Mouse (Mus musculus) stomach, embryonic 15.5 days (tissue): ENCODE results near the gene Nrn1l. TPM values are rescaled to one million over a fixed set of nuclear protein-coding genes. Genes with fewer than 3 reads are reported as not detected.
A peak's percentile ranks its signal among the peaks of the same experiment; 100 is the strongest.

Source experiments
- ATAC-seq: fragments of 200-750 bp; cut with Nextera tagmentation; 2 replicates; pipeline ENCODE4 v1.8.0; 2017; ENCODE audit warnings: low read depth, moderate number of reproducible peaks, moderate TSS enrichment; ENCODE audit not compliant: insufficient read depth, low FRiP score
- H3K27ac ChIP-seq: fragments of 300-500 bp; sonication (generic); 2 replicates; pipeline ENCODE4 v1.5.1; 2015; ENCODE audit warnings: mild to moderate bottlenecking, inconsistent platforms
- H3K27me3 ChIP-seq: fragments of 300-500 bp; sonication (generic); replicated peaks from 2 replicates; pipeline ENCODE4 v1.6.1; 2015; ENCODE audit warnings: inconsistent platforms
- H3K36me3 ChIP-seq: fragments of 300-500 bp; sonication (generic); 2 replicates; pipeline ENCODE4 v1.6.1; 2015; ENCODE audit warnings: inconsistent platforms
- H3K4me1 ChIP-seq: fragments of 300-500 bp; sonication (generic); 2 replicates; pipeline ENCODE4 v1.6.1; 2015; ENCODE audit warnings: inconsistent platforms
- H3K4me2 ChIP-seq: fragments of 300-500 bp; sonication (generic); 2 replicates; pipeline ENCODE4 v1.6.1; 2015; ENCODE audit warnings: mild to moderate bottlenecking, inconsistent platforms
- H3K4me3 ChIP-seq: fragments of 300-500 bp; sonication (generic); replicated peaks from 2 replicates; pipeline ENCODE4 v1.5.1; 2015; ENCODE audit warnings: inconsistent platforms
- H3K9ac ChIP-seq: fragments of 300-500 bp; sonication (generic); 2 replicates; pipeline ENCODE4 v1.6.1; 2015; ENCODE audit warnings: inconsistent platforms
- H3K9me3 ChIP-seq: fragments of 300-500 bp; sonication (generic); 2 replicates; pipeline ENCODE4 v1.6.1; 2016; ENCODE audit warnings: inconsistent platforms
- WGBS: fragments of 180-500 bp; shearing (Covaris S2); methylation state at CpG from one replicate; pipeline ENCODE4 v1.1.7; 2015; 5-methylcytosine and 5-hydroxymethylcytosine counted together
- polyA plus RNA-seq: library from polyadenylated mRNA; unstranded; fragments of >200 nt; fragmentation: Nextera tagmentation; extraction: Ambion mirVana; gene quantifications from 2 replicates; pipeline ENCODE4 v1.2.1, GENCODE M21; 2015

Nrn1l gene
- polyA plus RNA-seq, 1 experiment from 2014 or later: 0.63 TPM

DNA sequence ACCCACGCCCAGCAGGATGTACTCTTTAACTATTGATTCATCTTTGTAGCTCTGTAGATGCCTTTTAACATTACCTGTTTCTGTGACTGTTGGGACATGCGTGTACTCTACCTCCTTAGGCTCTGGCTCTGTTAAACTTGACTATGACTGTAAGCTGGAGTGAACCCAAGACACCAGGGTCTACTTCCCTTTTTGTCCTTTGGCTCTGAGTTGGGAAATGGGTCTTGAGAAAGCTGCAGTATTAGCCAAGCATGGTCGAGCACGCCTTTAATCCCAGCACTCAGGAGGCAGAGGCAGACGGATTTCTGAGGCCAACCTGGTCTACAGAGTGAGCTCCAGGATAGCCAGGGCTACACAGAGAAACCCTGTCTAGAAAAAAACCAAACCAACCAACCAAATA is 34.9 kb upstream of the Nrn1l start:
- H3K4me2 ChIP-seq: no peak overlapping the region
- no peak overlapping the region for H3K9ac ChIP-seq
- H3K36me3 ChIP-seq: peaks cover 6% of the 10 kb centered on the region; the same call in 1 of the 2 replicates
- peaks cover 30% of the 10 kb centered on the region for H3K4me1 ChIP-seq
- ATAC-seq: no peak
- H3K27ac ChIP-seq: no peak overlapping the region; the same call in 1 of the 2 replicates
- H3K9me3 ChIP-seq: no peaks in the 10 kb centered on the region
- WGBS: 87% methylated on average over 5 of the region's 5 CpGs
- H3K27me3 ChIP-seq: no peaks in the 10 kb centered on the region
- H3K4me3 ChIP-seq: no peak overlapping the region

DNA sequence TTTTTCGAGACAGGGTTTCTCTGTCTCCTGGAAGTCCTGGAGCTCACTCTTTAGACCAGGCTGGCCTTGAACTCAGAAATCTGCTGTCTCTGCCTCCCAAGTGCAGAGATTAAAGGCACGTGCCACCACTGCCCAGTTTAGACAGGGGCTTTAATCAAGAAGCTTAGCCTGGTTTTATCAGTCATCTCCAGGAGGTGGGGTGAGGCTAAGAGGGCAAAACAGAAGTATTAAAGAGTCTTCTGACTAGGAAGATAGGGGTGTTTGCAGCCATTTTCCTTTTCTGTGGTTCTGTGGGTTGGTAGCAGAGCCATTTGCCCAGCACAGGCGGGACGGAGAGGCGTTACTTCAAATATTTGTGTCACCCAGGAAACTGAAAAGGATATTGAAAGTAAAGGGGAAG is 34.1 kb upstream of the Nrn1l start:
- ATAC-seq: no peak
- WGBS: 44% methylated on average over 5 of the region's 5 CpGs
- H3K4me2 ChIP-seq: peak overlapping the region; percentile 50
- peak overlapping the region; percentile 91 for H3K27ac ChIP-seq
- peaks cover 9% of the 10 kb centered on the region; the same call in 1 of the 2 replicates for H3K36me3 ChIP-seq
- H3K4me1 ChIP-seq: peaks cover 34% of the 10 kb centered on the region
- H3K4me3 ChIP-seq: no peak overlapping the region
- no peaks in the 10 kb centered on the region for H3K27me3 ChIP-seq
- no peaks in the 10 kb centered on the region for H3K9me3 ChIP-seq
- no peak overlapping the region for H3K9ac ChIP-seq

DNA sequence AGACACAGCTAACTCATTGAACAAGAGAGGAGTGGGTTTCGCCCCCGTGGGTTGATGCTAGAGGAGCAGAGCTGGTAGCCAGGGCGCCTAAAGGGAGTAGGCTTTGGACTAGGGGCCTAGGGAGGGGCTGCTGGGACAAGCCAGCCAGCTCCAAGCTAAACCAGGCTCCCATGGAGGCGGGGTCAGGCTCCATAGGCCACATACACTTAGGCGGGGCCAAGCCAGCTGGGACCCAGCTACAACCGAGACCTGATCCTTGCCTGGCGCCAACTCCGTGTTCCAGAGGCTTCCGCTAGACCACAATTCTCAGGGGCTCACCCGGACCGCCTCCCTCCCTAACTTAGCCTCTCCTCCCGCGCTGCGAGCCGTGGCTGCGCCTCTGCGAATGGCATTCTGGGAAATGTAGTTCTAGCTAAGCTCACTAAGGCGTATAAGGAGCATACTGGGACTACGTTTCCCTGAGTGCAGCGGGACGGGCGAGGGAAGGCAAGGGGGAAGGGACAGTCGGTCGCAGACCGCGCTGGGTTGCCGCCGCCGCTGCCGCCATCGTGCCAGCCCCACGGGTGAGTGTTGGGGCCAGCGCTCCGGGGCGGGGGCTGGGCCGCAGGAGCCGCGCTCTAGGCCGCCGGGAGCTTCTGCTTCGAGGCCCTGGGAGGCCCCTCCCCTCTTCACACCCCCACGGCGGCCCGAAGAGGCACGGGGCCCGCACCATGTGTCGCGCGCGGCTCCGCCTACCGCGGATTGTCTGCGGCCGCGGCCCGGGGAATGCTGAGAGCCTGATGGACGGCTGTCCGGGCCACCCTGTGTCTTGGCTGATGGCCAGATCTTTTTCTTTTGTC is 33.0 kb upstream of the Nrn1l start, which contains the start of gene Nutf2:
Nutf2 (plus strand) TSS at position 438 of the 839 bp plus-strand sequence.
- under 1% methylated on average over 52 of the region's 59 CpGs for WGBS
- Histone ChIP-seq H3K27ac (peak within 1 kb of the TSS; percentile 91), H3K9me3 (no peaks in the 10 kb centered on the region), H3K9ac (peak within 1 kb of the TSS; percentile 71), H3K4me2 (peak within 1 kb of the TSS; percentile 72), H3K4me3 (peak within 1 kb of the TSS; percentile 73), H3K36me3 (peaks cover 9% of the 10 kb centered on the region; the same call in 1 of the 2 replicates), H3K27me3 (no peaks in the 10 kb centered on the region), H3K4me1 (peaks cover 34% of the 10 kb centered on the region)
- ATAC-seq: peak; percentile 98

DNA sequence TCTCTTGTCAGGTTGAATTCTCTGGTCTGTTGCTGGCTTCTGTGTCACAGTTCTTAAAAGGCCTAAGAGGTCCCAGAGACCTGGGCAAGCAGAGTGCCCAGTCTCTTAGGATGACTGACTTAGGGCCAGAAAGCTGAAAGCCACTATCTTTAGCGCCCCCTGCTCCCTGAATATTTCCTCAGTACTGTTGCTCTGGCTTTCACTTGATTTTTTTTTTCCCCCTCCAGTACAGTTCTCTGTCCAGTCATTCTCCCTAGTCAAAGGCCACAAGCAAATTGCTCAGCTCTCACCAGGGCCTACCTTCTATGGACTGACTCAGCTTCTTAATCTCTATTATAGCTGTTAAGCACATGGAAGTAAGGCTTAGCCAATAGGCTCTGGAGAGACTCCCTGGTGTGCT is 31.4 kb upstream of the Nrn1l start:
- no peaks in the 10 kb centered on the region for H3K9me3 ChIP-seq
- H3K36me3 ChIP-seq: peaks cover 16% of the 10 kb centered on the region
- H3K4me2 ChIP-seq: peak overlapping the region; percentile 72
- no peak overlapping the region for H3K27ac ChIP-seq
- H3K4me3 ChIP-seq: peak overlapping the region; percentile 73
- peaks cover 23% of the 10 kb centered on the region for H3K4me1 ChIP-seq
- H3K27me3 ChIP-seq: no peaks in the 10 kb centered on the region
- no peak for ATAC-seq
- no peak overlapping the region for H3K9ac ChIP-seq
- WGBS: 14% methylated on average over 1 of the region's 1 CpGs

DNA sequence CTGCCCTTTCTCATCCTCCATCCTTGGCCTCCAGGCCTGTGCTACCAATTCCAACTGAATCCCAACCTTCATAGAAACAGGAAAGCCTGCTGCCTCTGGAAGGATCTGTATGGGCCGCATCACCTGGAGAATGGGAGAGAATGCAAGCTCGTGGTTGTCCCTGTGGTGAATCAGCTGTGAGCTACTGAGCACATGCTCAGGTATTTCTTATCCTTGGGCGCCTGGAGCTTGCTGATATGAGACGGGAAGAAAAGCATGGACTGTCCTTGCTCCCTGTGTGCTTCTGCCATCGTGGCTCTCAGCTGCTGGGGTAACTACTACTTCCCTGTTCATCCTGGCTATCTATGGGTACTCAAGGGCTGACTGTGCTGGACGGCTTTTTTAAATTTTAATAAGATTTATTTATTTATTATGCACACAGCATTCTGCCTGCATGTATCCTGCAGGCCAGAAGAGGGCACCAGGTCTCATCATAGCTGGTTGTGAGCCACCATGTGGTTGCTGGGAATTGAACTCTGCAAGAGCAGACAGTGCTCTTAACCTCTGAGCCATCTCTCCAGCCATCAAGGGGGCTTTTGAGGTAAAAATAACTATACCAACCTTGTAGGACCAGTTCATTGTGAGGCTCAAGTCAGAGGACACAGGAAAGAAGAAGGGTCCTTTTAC is 26.9 kb upstream of the Nrn1l start:
- no peak overlapping the region for H3K27ac ChIP-seq
- no peak overlapping the region for H3K4me2 ChIP-seq
- 79% methylated on average over 6 of the region's 6 CpGs for WGBS
- H3K36me3 ChIP-seq: peaks cover 32% of the 10 kb centered on the region
- no peak for ATAC-seq
- H3K9ac ChIP-seq: no peak overlapping the region
- H3K4me1 ChIP-seq: 0 out of 2 replicates have a peak, but pooled peaks cover 4% of the 10 kb centered on the region
- no peaks in the 10 kb centered on the region for H3K9me3 ChIP-seq
- no peaks in the 10 kb centered on the region for H3K27me3 ChIP-seq
- H3K4me3 ChIP-seq: no peak overlapping the region

DNA sequence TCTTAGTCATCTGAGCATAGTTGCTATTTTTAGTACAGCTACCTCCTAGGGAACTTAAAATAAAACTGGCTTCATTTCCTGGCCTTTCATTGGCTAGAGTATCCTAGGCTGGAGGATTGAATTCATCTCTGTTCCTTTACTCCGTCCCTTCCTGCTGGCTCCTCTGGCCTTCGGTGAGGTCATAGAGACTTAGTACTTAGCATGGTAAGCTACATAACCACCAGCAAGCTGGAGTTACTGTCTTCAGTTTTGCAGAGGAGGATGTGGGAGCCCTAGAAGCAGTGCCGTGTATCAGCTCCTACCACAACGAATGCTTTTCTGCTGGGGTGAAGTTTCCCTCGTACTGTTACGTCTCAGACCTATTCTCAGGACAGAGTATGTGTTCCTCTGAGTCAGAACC is 19.1 kb upstream of the Nrn1l start:
- no peaks in the 10 kb centered on the region for H3K4me1 ChIP-seq
- no peak overlapping the region for H3K27ac ChIP-seq
- no peak overlapping the region for H3K4me3 ChIP-seq
- H3K36me3 ChIP-seq: peaks cover 44% of the 10 kb centered on the region
- no peak overlapping the region for H3K9ac ChIP-seq
- ATAC-seq: no peak
- no peak overlapping the region for H3K4me2 ChIP-seq
- 83% methylated on average over 6 of the region's 6 CpGs for WGBS
- H3K27me3 ChIP-seq: no peaks in the 10 kb centered on the region
- no peaks in the 10 kb centered on the region for H3K9me3 ChIP-seq

DNA sequence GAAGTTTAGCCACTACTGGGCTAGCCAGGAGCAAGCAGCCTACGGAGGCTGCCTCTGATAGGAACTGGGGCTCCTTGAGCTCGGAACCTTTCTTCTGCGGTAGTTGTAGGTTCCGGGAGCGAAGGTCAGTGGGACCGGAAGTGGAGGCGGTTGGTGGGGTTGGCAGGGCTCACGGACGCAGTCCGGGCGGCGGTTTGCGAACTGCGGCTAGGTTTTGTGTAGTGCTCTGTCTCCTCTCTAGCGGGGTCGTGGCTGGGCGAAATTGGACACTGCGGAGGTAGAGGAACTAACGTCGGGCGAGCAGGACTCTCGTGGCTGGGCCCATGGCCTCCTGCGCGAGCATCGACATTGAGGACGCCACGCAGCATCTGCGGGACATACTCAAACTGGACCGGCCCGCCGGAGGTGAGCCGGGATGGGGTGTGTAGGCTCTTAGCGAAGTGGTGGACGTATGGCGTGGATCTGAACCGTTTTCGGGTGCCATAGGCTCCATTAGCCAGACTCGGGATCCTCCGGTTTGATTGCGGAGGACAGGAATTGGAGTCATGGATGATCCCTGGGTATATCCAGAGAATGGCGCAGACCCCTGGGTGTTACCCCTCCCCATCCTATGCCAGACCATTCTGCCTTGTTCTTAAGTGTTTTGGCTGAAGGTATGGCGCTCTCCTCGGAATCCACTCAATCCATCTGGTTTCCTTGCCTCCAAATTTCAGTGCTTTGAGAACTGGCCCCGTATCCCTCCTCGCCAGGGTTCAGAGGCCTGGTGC is 12.4 kb upstream of the Nrn1l start, which contains the start of gene Edc4:
Edc4 (plus strand) TSS at position 128 of the 767 bp plus-strand sequence.
- peak; percentile 91 for ATAC-seq
- Histone ChIP-seq H3K4me1 (peaks cover 21% of the 10 kb centered on the region), H3K4me3 (peak within 1 kb of the TSS; percentile 91), H3K27me3 (no peaks in the 10 kb centered on the region), H3K27ac (no peak within 1 kb of the TSS), H3K9me3 (no peaks in the 10 kb centered on the region), H3K4me2 (peak within 1 kb of the TSS; percentile 86), H3K36me3 (peaks cover 42% of the 10 kb centered on the region), H3K9ac (peak within 1 kb of the TSS; percentile 90)
- WGBS: under 1% methylated on average over 45 of the region's 45 CpGs

DNA sequence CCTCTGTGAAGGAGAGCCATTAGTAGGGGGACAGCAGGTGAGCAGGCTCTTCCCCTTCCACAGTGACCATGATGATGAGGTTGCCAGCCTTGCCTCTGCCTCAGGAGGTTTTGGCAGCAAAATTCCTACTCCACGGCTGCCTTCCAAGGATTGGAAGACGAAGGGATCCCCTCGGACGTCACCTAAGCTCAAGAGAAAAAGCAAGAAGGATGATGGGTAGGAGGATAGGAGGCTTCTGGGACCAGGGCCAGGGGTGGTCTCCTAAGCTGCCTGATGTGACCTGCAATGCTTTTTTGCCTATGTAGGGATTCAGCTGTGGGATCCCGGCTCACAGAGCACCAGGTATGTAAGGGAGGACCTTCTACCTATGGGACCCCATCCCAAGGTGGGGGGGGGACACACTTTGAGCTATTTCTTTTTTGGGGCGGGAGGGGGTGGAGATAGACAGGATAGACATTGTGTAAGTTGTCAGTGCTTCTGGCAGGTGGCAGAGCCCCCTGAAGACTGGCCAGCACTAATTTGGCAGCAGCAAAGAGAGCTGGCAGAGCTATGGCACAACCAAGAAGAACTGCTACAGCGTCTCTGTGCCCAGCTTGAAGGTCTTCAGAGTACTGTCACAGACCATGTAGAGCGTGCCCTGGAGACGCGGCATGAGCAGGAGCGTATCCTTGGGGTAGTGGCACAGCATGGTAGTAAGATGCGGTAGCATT is 3.5 kb upstream of the Nrn1l start:
- Histone ChIP-seq H3K4me1 (peaks cover 4% of the 10 kb centered on the region; the same call in 1 of the 2 replicates), H3K9me3 (no peaks in the 10 kb centered on the region), H3K9ac (no peak overlapping the region), H3K27me3 (no peaks in the 10 kb centered on the region), H3K4me3 (no peak overlapping the region), H3K4me2 (no peak overlapping the region), H3K36me3 (peaks cover 72% of the 10 kb centered on the region), H3K27ac (no peak overlapping the region)
- 94% methylated on average over 12 of the region's 12 CpGs for WGBS
- no peak for ATAC-seq

DNA sequence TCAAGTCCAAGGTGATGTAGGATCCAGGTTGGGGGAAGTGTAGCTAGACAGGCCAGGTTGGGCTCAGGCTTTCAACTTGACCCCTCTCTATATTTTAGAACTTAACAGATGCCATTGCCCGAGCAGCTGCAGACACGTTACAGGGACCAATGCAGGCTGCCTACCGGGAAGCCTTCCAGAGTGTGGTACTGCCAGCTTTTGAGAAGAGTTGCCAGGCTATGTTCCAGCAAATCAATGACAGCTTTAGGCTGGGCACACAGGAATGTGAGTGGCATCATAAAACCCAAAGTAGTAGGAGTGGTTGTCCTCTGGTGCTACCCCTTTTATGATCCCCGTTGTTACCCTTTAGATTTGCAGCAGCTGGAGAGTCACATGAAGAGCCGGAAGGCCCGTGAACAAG is 2.5 kb upstream of the Nrn1l start:
- H3K9ac ChIP-seq: no peak overlapping the region
- WGBS: 95% methylated on average over 6 of the region's 6 CpGs
- H3K4me3 ChIP-seq: no peak overlapping the region
- H3K4me1 ChIP-seq: peaks cover 4% of the 10 kb centered on the region; the same call in 1 of the 2 replicates
- H3K27me3 ChIP-seq: no peaks in the 10 kb centered on the region
- H3K4me2 ChIP-seq: no peak overlapping the region
- peaks cover 67% of the 10 kb centered on the region for H3K36me3 ChIP-seq
- ATAC-seq: no peak
- H3K9me3 ChIP-seq: no peaks in the 10 kb centered on the region
- no peak overlapping the region for H3K27ac ChIP-seq

DNA sequence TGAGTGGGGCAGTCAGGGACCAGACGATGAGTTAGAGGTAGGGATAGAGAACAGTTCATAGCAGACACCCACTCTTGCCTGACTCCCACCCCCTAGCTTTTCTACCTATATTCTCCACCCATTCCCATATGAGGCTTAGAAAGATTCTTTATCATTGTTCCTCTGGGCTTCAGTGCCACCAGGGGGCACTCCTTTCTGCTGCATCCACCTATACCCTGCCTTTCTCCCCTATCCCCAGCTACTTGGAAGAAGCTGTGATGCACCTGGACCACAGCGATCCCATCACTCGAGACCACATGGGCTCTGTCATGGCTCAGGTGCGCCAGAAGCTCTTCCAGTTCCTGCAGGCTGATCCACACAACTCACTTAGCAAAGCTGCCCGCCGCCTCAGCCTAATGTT is 935 bp upstream of the Nrn1l start:
- no peak overlapping the region for H3K27ac ChIP-seq
- WGBS: 85% methylated on average over 6 of the region's 6 CpGs
- no peaks in the 10 kb centered on the region for H3K27me3 ChIP-seq
- H3K36me3 ChIP-seq: peaks cover 51% of the 10 kb centered on the region
- no peaks in the 10 kb centered on the region for H3K9me3 ChIP-seq
- H3K4me3 ChIP-seq: no peak overlapping the region
- ATAC-seq: 0 out of 2 replicates have a peak, but pooled peaks have one; percentile 13
- H3K4me1 ChIP-seq: peaks cover 4% of the 10 kb centered on the region; the same call in 1 of the 2 replicates
- no peak overlapping the region for H3K9ac ChIP-seq
- H3K4me2 ChIP-seq: no peak overlapping the region
